Mouse (Mus musculus) liver (tissue): ENCODE measurements around the gene Rrp36.

Experiments
- DNase-seq: peaks from one replicate; pipeline ENCODE4 v3.0.0-alpha.2; 2020; ENCODE audit warnings: mixed read lengths

Rrp36 gene

GRCm38 (mm10) chr17:46645561-46646321 lies 28.4 kb downstream of the Rrp36 start, which contains the start of the genes Klc4 and Mrpl2:
Klc4 (minus strand) TSS chr17:46646022.
Mrpl2 (plus strand) TSS chr17:46646229.
- peak; percentile 98 for DNase-seq

GRCm38 (mm10) chr17:46644916-46645475 lies 29.2 kb downstream of the Rrp36 start:
- peak; percentile 53 for DNase-seq

- DNase-seq, result no peak
These were observed 29.9 kb downstream of the Rrp36 start for GRCm38 (mm10) chr17:46644152-46644805.

- no peak for DNase-seq
These were observed 32.1 kb downstream of the Rrp36 start for GRCm38 (mm10) chr17:46642060-46642459.

- no peak for DNase-seq
These were observed 34.2 kb downstream of the Rrp36 start for GRCm38 (mm10) chr17:46639929-46640328.

GRCm38 (mm10) chr17:46636831-46637523 lies 37.2 kb downstream of the Rrp36 start:
- no peak for DNase-seq

- DNase-seq, result peak; percentile 61
These were observed 44.3 kb downstream of the Rrp36 start for GRCm38 (mm10) chr17:46629685-46630441.

- DNase-seq, result peak; percentile 84
These were observed 45.1 kb downstream of the Rrp36 start, which contains the start of gene Ptk7 for GRCm38 (mm10) chr17:46628791-46629684. Ptk7 (minus strand) TSS chr17:46629504.

GRCm38 (mm10) chr17:46628471-46628790 lies 45.7 kb downstream of the Rrp36 start:
- DNase-seq, result no peak

GRCm38 (mm10) chr17:46627409-46627808 lies 46.7 kb downstream of the Rrp36 start:
- no peak for DNase-seq

GRCm38 (mm10) chr17:46624598-46624997 lies 49.6 kb downstream of the Rrp36 start:
- no peak for DNase-seq

GRCm38 (mm10) chr17:46623819-46624557 lies 50.2 kb downstream of the Rrp36 start:
- no peak for DNase-seq

- DNase-seq, result peak; percentile 20
These were observed 51.9 kb downstream of the Rrp36 start for GRCm38 (mm10) chr17:46622269-46622668.

- DNase-seq, result peak; percentile 44
These were observed 52.8 kb downstream of the Rrp36 start for GRCm38 (mm10) chr17:46621324-46621723.

GRCm38 (mm10) chr17:46619683-46620357 lies 54.3 kb downstream of the Rrp36 start:
- no peak for DNase-seq

GRCm38 (mm10) chr17:46618769-46619682 lies 55.1 kb downstream of the Rrp36 start:
- DNase-seq, result no peak

GRCm38 (mm10) chr17:46618394-46618768 lies 55.8 kb downstream of the Rrp36 start:
- DNase-seq, result no peak

- DNase-seq, result no peak
These were observed 56.4 kb downstream of the Rrp36 start for GRCm38 (mm10) chr17:46617799-46618198.
